Comparison of ENCODE assay signal across 39 mouse cellular contexts in genomic region chr10:19621408-19622048, GRCm38 (mm10). TPM values are rescaled to one million over a fixed set of nuclear protein-coding genes. Genes with fewer than 3 reads are reported as not detected.
A peak's percentile ranks its signal among the peaks of the same experiment; 100 is the strongest.
DNase-seq lines count a peak whose midpoint lies in the region; ATAC-seq and TF ChIP-seq lines count a peak whose summit lies in the region.
"Had no signal": no experiment of that assay in that cellular context is flagged by ENCODE, and none has a peak within 500 bp of the region (broad histone marks: within the 10 kb centered on the region; RNA-seq: fewer than 3 reads in every experiment).

TSS of gene Il22ra2 (plus strand) at chr10:19621998.

- no peaks in the 10 kb centered on the region for H3K36me3 ChIP-seq in embryonic facial prominence, embryonic 14.5 days (ENCODE audit: control insufficient read depth, insufficient read depth, low read length)
- H3K36me3 ChIP-seq in embryonic facial prominence, embryonic 10.5 days (replicated peaks): no peaks in the 10 kb centered on the region
- H3K36me3 ChIP-seq: embryonic facial prominence, embryonic 12.5 days; hindbrain, embryonic 10.5 days; hindbrain, embryonic 15.5 days; limb, embryonic 13.5 days; liver, embryonic 12.5 days had no signal

- no peak within 1 kb of the TSS for H3K27ac ChIP-seq in embryonic facial prominence, embryonic 14.5 days (replicated peaks; ENCODE audit: low read depth, low read length)
- no peak within 1 kb of the TSS for H3K27ac ChIP-seq in embryonic facial prominence, embryonic 10.5 days (replicated peaks)
- no peak within 1 kb of the TSS for H3K27ac ChIP-seq in layer of hippocampus, adult 2 months
- H3K27ac ChIP-seq: embryonic facial prominence, embryonic 12.5 days; hindbrain, embryonic 10.5 days; hindbrain, embryonic 15.5 days; left cerebral cortex, adult 2 months; limb, embryonic 13.5 days; liver, embryonic 12.5 days had no signal

- no peaks in the 10 kb centered on the region for H3K27me3 ChIP-seq in embryonic facial prominence, embryonic 14.5 days (replicated peaks; ENCODE audit: control insufficient read depth, insufficient read depth, low read length)
- H3K27me3 ChIP-seq in embryonic facial prominence, embryonic 10.5 days (replicated peaks; ENCODE audit: low read depth, poor library complexity, severe bottlenecking): no peaks in the 10 kb centered on the region
- H3K27me3 ChIP-seq: embryonic facial prominence, embryonic 12.5 days; hindbrain, embryonic 15.5 days; limb, embryonic 13.5 days; liver, embryonic 12.5 days had no signal

- no peaks in the 10 kb centered on the region for H3K4me1 ChIP-seq in embryonic facial prominence, embryonic 14.5 days (ENCODE audit: control insufficient read depth, insufficient read depth, low read length)
- H3K4me1 ChIP-seq in embryonic facial prominence, embryonic 10.5 days: no peaks in the 10 kb centered on the region
- no peaks in the 10 kb centered on the region for H3K4me1 ChIP-seq in lung, adult 2 months (ENCODE audit: control insufficient read depth, insufficient read depth, low read length)
- H3K4me1 ChIP-seq: embryonic facial prominence, embryonic 12.5 days; hindbrain, embryonic 10.5 days; hindbrain, embryonic 15.5 days; limb, embryonic 13.5 days; liver, embryonic 12.5 days had no signal

- H3K4me3 ChIP-seq in embryonic facial prominence, embryonic 14.5 days (ENCODE audit: low read depth, low read length): no peak within 1 kb of the TSS
- H3K4me3 ChIP-seq in embryonic facial prominence, embryonic 10.5 days: no peak within 1 kb of the TSS
- H3K4me3 ChIP-seq in lung, adult 2 months (replicated peaks; ENCODE audit: extremely low read depth, low read depth, low read length): no peak within 1 kb of the TSS
- H3K4me3 ChIP-seq in layer of hippocampus, adult 2 months: no peak within 1 kb of the TSS
- H3K4me3 ChIP-seq: embryonic facial prominence, embryonic 12.5 days; hindbrain, embryonic 10.5 days; hindbrain, embryonic 15.5 days; left cerebral cortex, adult 2 months; limb, embryonic 13.5 days; liver, embryonic 12.5 days had no signal

- no peak for ATAC-seq in embryonic facial prominence, embryonic 14.5 days (ENCODE audit: low read depth)
- ATAC-seq: activated CD4-positive, CD25-positive, alpha-beta regulatory T cell, adult 4 months; forebrain, embryonic 16.5 days; inflammation-experienced regulatory T-cells, adult 6 months; liver, embryonic 12.5 days; liver, postnatal 0 days; midbrain, embryonic 16.5 days had no signal

- no peak within 1 kb of the TSS for H3K4me2 ChIP-seq in embryonic facial prominence, embryonic 14.5 days (ENCODE audit: low read depth, low read length)
- H3K4me2 ChIP-seq: embryonic facial prominence, embryonic 12.5 days; hindbrain, embryonic 15.5 days; limb, embryonic 13.5 days; liver, embryonic 12.5 days; midbrain, embryonic 11.5 days had no signal

- no peak within 1 kb of the TSS for H3K9ac ChIP-seq in embryonic facial prominence, embryonic 14.5 days (ENCODE audit: low read depth, low read length)
- H3K9ac ChIP-seq: embryonic facial prominence, embryonic 12.5 days; hindbrain, embryonic 15.5 days; limb, embryonic 13.5 days; liver, embryonic 12.5 days; liver, postnatal 0 days had no signal

- 85% methylated on average over 2 of the region's 2 CpGs for WGBS in embryonic facial prominence, embryonic 14.5 days
- 93% methylated on average over 2 of the region's 2 CpGs for whole genome bisulfite sequencing in embryonic facial prominence, embryonic 10.5 days
- 79% methylated on average over 2 of the region's 2 CpGs for WGBS in lung, adult 2 months

- peak; percentile 45 for DNase-seq in embryonic facial prominence, embryonic 14.5 days (ENCODE audit: low spot score)
- DNase-seq in embryonic facial prominence, embryonic 10.5 days (ENCODE audit: low spot score): no peak
- peak; percentile 60 for DNase-seq in gonadal fat pad, adult 2 months (ENCODE audit: low read depth)
- DNase-seq in lung, adult 2 months: peak; percentile 53
- DNase-seq in lung, postnatal 36 days: peak; percentile 74
- DNase-seq in Muller cell, postnatal 12 days (ENCODE audit: inconsistent ontology term): no peak
- no peak for DNase-seq in layer of hippocampus, adult 2 months (ENCODE audit: low spot score in 2 of 2)
- DNase-seq: B cell, adult 2 months; cerebellum, adult 2 months; cerebellum, postnatal 36 days; heart, postnatal 14 days; kidney, adult 11 months; kidney, postnatal 25 days; liver, postnatal 0 days; right cerebral cortex, adult 18-20 months; right cerebral cortex, postnatal 4 days had no signal

- H3K9me3 ChIP-seq in embryonic facial prominence, embryonic 14.5 days (ENCODE audit: control insufficient read depth, low read length): no peaks in the 10 kb centered on the region
- H3K9me3 ChIP-seq in embryonic facial prominence, embryonic 10.5 days: no peaks in the 10 kb centered on the region
- H3K9me3 ChIP-seq: embryonic facial prominence, embryonic 12.5 days; hindbrain, embryonic 10.5 days; hindbrain, embryonic 15.5 days; limb, embryonic 13.5 days; liver, embryonic 12.5 days had no signal

- TF ChIP-seq POLR2A in lung, adult 2 months (IDR thresholded peaks at IDR 0.05; ENCODE audit: borderline replicate concordance, extremely low read depth, low read depth, low read length): no peak

- no peak for TF ChIP-seq CTCF in lung, adult 2 months (IDR thresholded peaks at IDR 0.05; ENCODE audit: insufficient read depth, low read length)
- no peak for TF ChIP-seq CTCF in layer of hippocampus, adult 2 months (conservative IDR thresholded peaks at IDR 0.05)

RNA-seq across cellular contexts. Expression of gene Il22ra2, which starts in this region (rescaled TPM):
- polyA plus RNA-seq in embryonic facial prominence, embryonic 14.5 days (2014; fragmentation: Nextera tagmentation; extraction: Ambion mirVana): 0.11 TPM in 1 of 2 replicates, not detected in the other
- polyA plus RNA-seq in embryonic facial prominence, embryonic 10.5 days (2016; fragmentation: Nextera tagmentation; extraction: Ambion mirVana): not detected in 2 replicates
- polyA plus RNA-seq in gonadal fat pad, adult 2 months (2012; rRNA removed): 0.81 and 0.92 TPM in 2 replicates
- polyA plus RNA-seq in lung, adult 2 months (2012; rRNA removed): 0.32 and 0.43 TPM in 2 replicates
- not detected for total RNA-seq in layer of hippocampus, adult 2 months (2021)
- total RNA-seq: adrenal gland, postnatal 36 days; gastrocnemius, adult 8-10 months; gastrocnemius, postnatal 4 days; heart, postnatal 14 days; layer of hippocampus, adult 18-20 months; layer of hippocampus, postnatal 14 days; left cerebral cortex, adult 2 months; left cerebral cortex, postnatal 25 days had no signal
- polyA plus RNA-seq: activated CD4-positive, CD25-positive, alpha-beta regulatory T cell, adult 4 months; cerebellum, adult 2 months; embryonic facial prominence, embryonic 12.5 days; forebrain, embryonic 11.5 days; forebrain, embryonic 16.5 days; heart, embryonic 14.5 days; hindbrain, embryonic 10.5 days; hindbrain, embryonic 15.5 days; kidney, embryonic 14.5 days; limb, embryonic 13.5 days; liver, embryonic 12.5 days; midbrain, embryonic 11.5 days; midbrain, embryonic 16.5 days; neural tube, embryonic 11.5 days; stomach, embryonic 14.5 days; testis, adult 2 months had no signal

Comparison
In these comparisons a context has a peak if more than half of its experiments do, and no peak if none do; other contexts are left out.
1. Peak in DNase-seq in embryonic facial prominence, embryonic 14.5 days; RNA of the gene not detected or under 1 TPM.
2. Peak in DNase-seq in gonadal fat pad, adult 2 months; RNA of the gene not detected or under 1 TPM.
3. Peak in DNase-seq in lung, adult 2 months; RNA of the gene not detected or under 1 TPM.